Mouse (Mus musculus): ENCODE data around the gene Fam166a. TPM values are rescaled to one million over a fixed set of nuclear protein-coding genes. Genes with fewer than 3 reads are reported as not detected.

Fam166a gene
- polyA plus RNA-seq, 1 experiment from 2014 or later, result 0.43 TPM

- WGBS, result under 1% methylated on average over 7 of the region's 7 CpGs
- Histone ChIP-seq H3K9ac (no peak overlapping the region), H3K4me3 (no peak overlapping the region), H3K4me2 (peak overlapping the region; percentile 28; the same call in 1 of the 2 replicates), H3K27me3 (replicated peaks) (no peaks in the 10 kb centered on the region), H3K4me1 (peaks cover 16% of the 10 kb centered on the region), H3K9me3 (no peaks in the 10 kb centered on the region), H3K27ac (peak overlapping the region; percentile 44), H3K36me3 (replicated peaks) (no peaks in the 10 kb centered on the region)
- ATAC-seq (replicated peaks), result no peak
Measured at GRCm38 (mm10) chr2:25228431-25228889, 9.9 kb downstream of the Fam166a start.

GRCm38 (mm10) chr2:25228995-25229530 lies 10.5 kb downstream of the Fam166a start:
- Histone ChIP-seq H3K4me2 (peak overlapping the region; percentile 28; the same call in 1 of the 2 replicates), H3K27me3 (replicated peaks) (no peaks in the 10 kb centered on the region), H3K27ac (no peak overlapping the region), H3K9me3 (no peaks in the 10 kb centered on the region), H3K9ac (no peak overlapping the region), H3K4me1 (peaks cover 12% of the 10 kb centered on the region), H3K36me3 (replicated peaks) (no peaks in the 10 kb centered on the region), H3K4me3 (no peak overlapping the region)
- WGBS, result 67% methylated on average over 6 of the region's 6 CpGs
- ATAC-seq (replicated peaks), result no peak

GRCm38 (mm10) chr2:25229582-25229981 lies 11.0 kb downstream of the Fam166a start:
- ATAC-seq (replicated peaks), result no peak
- Histone ChIP-seq H3K27me3 (replicated peaks) (no peaks in the 10 kb centered on the region), H3K36me3 (replicated peaks) (no peaks in the 10 kb centered on the region), H3K27ac (no peak overlapping the region), H3K9ac (no peak overlapping the region), H3K4me1 (peaks cover 12% of the 10 kb centered on the region), H3K4me3 (no peak overlapping the region), H3K4me2 (no peak overlapping the region), H3K9me3 (no peaks in the 10 kb centered on the region)
- 82% methylated on average over 5 of the region's 5 CpGs for WGBS

GRCm38 (mm10) chr2:25230581-25230980 lies 12.0 kb downstream of the Fam166a start:
- Histone ChIP-seq H3K4me2 (no peak overlapping the region), H3K27me3 (replicated peaks) (peaks cover 6% of the 10 kb centered on the region; the same call in 1 of the 2 replicates), H3K9me3 (no peaks in the 10 kb centered on the region), H3K27ac (no peak overlapping the region), H3K9ac (no peak overlapping the region), H3K36me3 (replicated peaks) (no peaks in the 10 kb centered on the region), H3K4me1 (peaks cover 9% of the 10 kb centered on the region), H3K4me3 (no peak overlapping the region)
- WGBS, result 81% methylated on average over 7 of the region's 7 CpGs
- no peak for ATAC-seq (replicated peaks)

- ATAC-seq (replicated peaks), result no peak
- H3K36me3 ChIP-seq (replicated peaks), result no peaks in the 10 kb centered on the region
- peaks cover 6% of the 10 kb centered on the region; the same call in 1 of the 2 replicates for H3K27me3 ChIP-seq (replicated peaks)
- no peak overlapping the region for H3K9ac ChIP-seq
- no peak overlapping the region for H3K27ac ChIP-seq
- H3K4me2 ChIP-seq, result no peak overlapping the region
- peaks cover 4% of the 10 kb centered on the region for H3K4me1 ChIP-seq
- WGBS, result 49% methylated on average over 12 of the region's 12 CpGs
- no peaks in the 10 kb centered on the region for H3K9me3 ChIP-seq
- no peak overlapping the region for H3K4me3 ChIP-seq
Measured at GRCm38 (mm10) chr2:25231038-25231437, 12.5 kb downstream of the Fam166a start.

GRCm38 (mm10) chr2:25233421-25233820 lies 14.9 kb downstream of the Fam166a start:
- Histone ChIP-seq H3K27me3 (replicated peaks) (peaks cover 6% of the 10 kb centered on the region; the same call in 1 of the 2 replicates), H3K27ac (no peak overlapping the region), H3K4me1 (peaks cover 4% of the 10 kb centered on the region; the same call in 1 of the 2 replicates), H3K9me3 (no peaks in the 10 kb centered on the region), H3K9ac (no peak overlapping the region), H3K4me3 (no peak overlapping the region), H3K36me3 (replicated peaks) (no peaks in the 10 kb centered on the region), H3K4me2 (no peak overlapping the region)
- 82% methylated on average over 4 of the region's 4 CpGs for WGBS
- no peak for ATAC-seq (replicated peaks)

- H3K9ac ChIP-seq, result no peak within 1 kb of the TSS
- WGBS, result 90% methylated on average over 3 of the region's 3 CpGs
- ATAC-seq (replicated peaks), result no peak
- no peak within 1 kb of the TSS for H3K4me3 ChIP-seq
- H3K4me1 ChIP-seq, result 0 out of 2 replicates have a peak, but pooled peaks cover under 1% of the 10 kb centered on the region
- H3K27ac ChIP-seq, result no peak within 1 kb of the TSS
- H3K27me3 ChIP-seq (replicated peaks), result peaks cover 6% of the 10 kb centered on the region; the same call in 1 of the 2 replicates
- H3K4me2 ChIP-seq, result no peak within 1 kb of the TSS
- no peaks in the 10 kb centered on the region for H3K36me3 ChIP-seq (replicated peaks)
- no peaks in the 10 kb centered on the region for H3K9me3 ChIP-seq
Measured at GRCm38 (mm10) chr2:25234050-25234449, 15.5 kb downstream of the Fam166a start, which contains the start of gene Slc34a3. Slc34a3 (minus strand) TSS chr2:25234364.

GRCm38 (mm10) chr2:25234551-25235220 lies 16.1 kb downstream of the Fam166a start:
- Histone ChIP-seq H3K27ac (no peak overlapping the region), H3K9ac (no peak overlapping the region), H3K4me1 (no peaks in the 10 kb centered on the region), H3K4me2 (no peak overlapping the region), H3K4me3 (no peak overlapping the region), H3K9me3 (no peaks in the 10 kb centered on the region), H3K27me3 (replicated peaks) (peaks cover 6% of the 10 kb centered on the region; the same call in 1 of the 2 replicates), H3K36me3 (replicated peaks) (no peaks in the 10 kb centered on the region)
- WGBS, result 74% methylated on average over 5 of the region's 5 CpGs
- ATAC-seq (replicated peaks), result no peak

GRCm38 (mm10) chr2:25236614-25237013 lies 18.1 kb downstream of the Fam166a start, which contains the start of gene Rnf224:
Rnf224 (minus strand) TSS chr2:25236787.
- H3K4me3 ChIP-seq, result no peak within 1 kb of the TSS
- ATAC-seq (replicated peaks), result no peak
- H3K36me3 ChIP-seq (replicated peaks), result no peaks in the 10 kb centered on the region
- H3K27ac ChIP-seq, result no peak within 1 kb of the TSS
- H3K27me3 ChIP-seq (replicated peaks), result peaks cover 6% of the 10 kb centered on the region; the same call in 1 of the 2 replicates
- H3K4me1 ChIP-seq, result peaks cover 13% of the 10 kb centered on the region
- no peak within 1 kb of the TSS for H3K4me2 ChIP-seq
- H3K9me3 ChIP-seq, result no peaks in the 10 kb centered on the region
- no peak within 1 kb of the TSS for H3K9ac ChIP-seq
- WGBS, result 45% methylated on average over 8 of the region's 8 CpGs

- Histone ChIP-seq H3K36me3 (replicated peaks) (no peaks in the 10 kb centered on the region), H3K4me3 (no peak overlapping the region), H3K27me3 (replicated peaks) (peaks cover 6% of the 10 kb centered on the region; the same call in 1 of the 2 replicates), H3K4me2 (no peak overlapping the region), H3K27ac (no peak overlapping the region), H3K4me1 (peaks cover 15% of the 10 kb centered on the region), H3K9ac (no peak overlapping the region), H3K9me3 (no peaks in the 10 kb centered on the region)
- ATAC-seq (replicated peaks), result no peak
- WGBS, result 74% methylated on average over 4 of the region's 4 CpGs
Measured at GRCm38 (mm10) chr2:25237522-25237921, 19.0 kb downstream of the Fam166a start.

GRCm38 (mm10) chr2:25238106-25238505 lies 19.6 kb downstream of the Fam166a start:
- H3K4me1 ChIP-seq, result peaks cover 21% of the 10 kb centered on the region
- no peak for ATAC-seq (replicated peaks)
- no peak overlapping the region for H3K9ac ChIP-seq
- H3K27ac ChIP-seq, result no peak overlapping the region
- H3K27me3 ChIP-seq (replicated peaks), result peaks cover 6% of the 10 kb centered on the region; the same call in 1 of the 2 replicates
- H3K9me3 ChIP-seq, result no peaks in the 10 kb centered on the region
- no peak overlapping the region for H3K4me3 ChIP-seq
- no peaks in the 10 kb centered on the region for H3K36me3 ChIP-seq (replicated peaks)
- no peak overlapping the region for H3K4me2 ChIP-seq

- Histone ChIP-seq H3K36me3 (replicated peaks) (no peaks in the 10 kb centered on the region), H3K4me1 (peaks cover 31% of the 10 kb centered on the region), H3K9ac (no peak overlapping the region), H3K9me3 (no peaks in the 10 kb centered on the region), H3K27ac (no peak overlapping the region), H3K4me2 (no peak overlapping the region), H3K27me3 (replicated peaks) (peaks cover 6% of the 10 kb centered on the region; the same call in 1 of the 2 replicates), H3K4me3 (no peak overlapping the region)
- no peak for ATAC-seq (replicated peaks)
- whole genome bisulfite sequencing, result 90% methylated on average over 3 of the region's 3 CpGs
Measured at GRCm38 (mm10) chr2:25239766-25240165, 21.2 kb downstream of the Fam166a start.

Data from midbrain, embryonic 15.5 days (tissue).